Mouse (Mus musculus) thymus, adult 2 months (tissue): ENCODE results near the gene 2810004N23Rik. TPM values are rescaled to one million over a fixed set of nuclear protein-coding genes. Genes with fewer than 3 reads are reported as not detected.

Experiments
- DNase-seq: peaks from one replicate; pipeline ENCODE4 v3.0.0; 2021
- H3K27ac ChIP-seq: fragments of 200-500 bp; 2 replicates; pipeline ENCODE4 v1.5.1; 2012; ENCODE audit warnings: low read length, control low read depth; ENCODE audit not compliant: control insufficient read depth, insufficient read depth
- H3K27me3 ChIP-seq: fragments of 200-500 bp; 2 replicates; pipeline ENCODE4 v1.6.1; 2012; ENCODE audit warnings: mild to moderate bottlenecking, low read length, moderate library complexity, mixed read lengths; ENCODE audit not compliant: control insufficient read depth, insufficient read depth
- H3K36me3 ChIP-seq: fragments of 200-500 bp; 2 replicates; pipeline ENCODE4 v1.6.1; 2012; ENCODE audit warnings: mild to moderate bottlenecking, low read length, moderate library complexity; ENCODE audit not compliant: control insufficient read depth, insufficient read depth
- H3K4me1 ChIP-seq: fragments of 200-500 bp; replicated peaks from 2 replicates; pipeline ENCODE4 v1.6.1; 2012; ENCODE audit warnings: low read length; ENCODE audit not compliant: control insufficient read depth, insufficient read depth
- H3K4me3 ChIP-seq: fragments of 200-500 bp; 2 replicates; pipeline ENCODE4 v1.5.1; 2012; ENCODE audit warnings: mild to moderate bottlenecking, low read length, control low read depth, moderate library complexity; ENCODE audit not compliant: control insufficient read depth, insufficient read depth
- CTCF ChIP-seq: fragments of 200-500 bp; IDR thresholded peaks from 2 replicates; pipeline ENCODE4 v1.5.1; 2012; ENCODE audit warnings: mild to moderate bottlenecking, control low read depth, low read length, moderate library complexity, borderline replicate concordance; ENCODE audit not compliant: control insufficient read depth, poor library complexity, insufficient read depth; ENCODE audit errors: extremely low read depth
- POLR2A ChIP-seq: fragments of 200-500 bp; IDR thresholded peaks from 2 replicates; pipeline ENCODE4 v1.6.1; 2012; ENCODE audit warnings: mild to moderate bottlenecking, low read length, control low read depth, moderate library complexity; ENCODE audit not compliant: control insufficient read depth, poor library complexity, insufficient read depth; ENCODE audit errors: extremely low read depth
- WGBS: fragments of 180-500 bp; shearing (Covaris S2); methylation state at CpG from one replicate; pipeline ENCODE4 v1.1.7; 2018; 5-methylcytosine and 5-hydroxymethylcytosine counted together
- polyA plus RNA-seq: library from polyadenylated mRNA; depleted of rRNA; stranded (reverse); fragments of >200 nt; gene quantifications from 2 replicates; pipeline ENCODE4 v1.2.3, GENCODE M21; 2012

The 2810004N23Rik gene
- polyA plus RNA-seq, 1 experiment: 18.7 TPM

GRCm38 (mm10) chr8:124830050-124830449 lies 32.9 kb downstream of the 2810004N23Rik start:
- no peak for TF ChIP-seq POLR2A
- no peak for TF ChIP-seq CTCF
- WGBS: 72% methylated on average over 13 of the region's 13 CpGs
- DNase-seq: no peak
- no peak overlapping the region for H3K4me3 ChIP-seq
- H3K27me3 ChIP-seq: no peaks in the 10 kb centered on the region
- H3K36me3 ChIP-seq: no peaks in the 10 kb centered on the region
- no peaks in the 10 kb centered on the region for H3K4me1 ChIP-seq
- H3K27ac ChIP-seq: no peak overlapping the region

DNA sequence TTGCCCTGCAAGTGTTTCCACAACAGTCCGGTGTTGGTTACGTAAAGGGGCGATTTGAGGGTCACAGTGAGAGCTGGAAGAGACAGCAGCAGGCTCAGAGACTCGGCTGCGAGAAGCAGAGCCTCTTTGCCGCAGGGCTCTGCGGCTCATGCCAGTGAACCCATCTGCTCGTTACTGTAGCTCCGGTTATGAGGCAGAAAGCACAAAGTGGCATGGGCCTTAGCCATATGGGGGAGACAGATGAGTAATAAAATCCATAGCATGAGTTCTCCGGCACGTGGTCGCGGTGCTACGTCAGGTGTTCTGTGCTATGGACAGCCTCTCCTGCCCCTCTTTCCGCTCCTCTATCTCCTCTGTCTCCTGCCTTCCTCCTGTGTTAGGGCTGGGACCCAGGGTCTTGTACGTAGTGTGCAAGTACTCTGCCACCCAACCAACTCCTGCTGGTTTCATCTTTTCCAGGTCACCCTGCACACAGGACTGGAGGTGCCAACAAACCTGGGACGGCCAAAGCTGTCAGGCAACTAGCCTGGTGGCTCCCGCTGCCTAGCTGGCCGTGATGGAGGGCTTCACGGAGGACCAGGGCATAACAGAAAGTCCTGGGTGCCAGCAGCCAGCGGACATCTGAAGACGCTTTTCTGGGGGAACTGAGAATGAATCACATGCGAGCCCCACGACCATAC lies 34.2 kb downstream of the 2810004N23Rik start:
- Histone ChIP-seq H3K36me3 (no peaks in the 10 kb centered on the region), H3K4me1 (no peaks in the 10 kb centered on the region), H3K27ac (no peak overlapping the region), H3K4me3 (no peak overlapping the region), H3K27me3 (no peaks in the 10 kb centered on the region)
- DNase-seq: no peak
- WGBS: 90% methylated on average over 24 of the region's 24 CpGs
- TF ChIP-seq POLR2A: no peak
- TF ChIP-seq CTCF: no peak

GRCm38 (mm10) chr8:124827387-124827786 lies 35.5 kb downstream of the 2810004N23Rik start:
- H3K27ac ChIP-seq: no peak overlapping the region

GRCm38 (mm10) chr8:124826658-124827057 lies 36.3 kb downstream of the 2810004N23Rik start:
- Histone ChIP-seq H3K4me3 (no peak overlapping the region), H3K36me3 (no peaks in the 10 kb centered on the region), H3K27me3 (no peaks in the 10 kb centered on the region), H3K4me1 (no peaks in the 10 kb centered on the region), H3K27ac (no peak overlapping the region)
- no peak for TF ChIP-seq CTCF
- TF ChIP-seq POLR2A: no peak
- no peak for DNase-seq
- 45% methylated on average over 7 of the region's 7 CpGs for WGBS

More at GRCm38 (mm10) chr8:124827387-124827786, 35.5 kb downstream of the 2810004N23Rik start:
- Histone ChIP-seq H3K4me1 (no peaks in the 10 kb centered on the region), H3K36me3 (no peaks in the 10 kb centered on the region), H3K27me3 (no peaks in the 10 kb centered on the region), H3K4me3 (no peak overlapping the region)
- WGBS: 4% methylated on average over 5 of the region's 5 CpGs
- TF ChIP-seq POLR2A (no peak), CTCF (peak; percentile 68; the same call in 1 of the 2 replicates)
- peak; percentile 50 for DNase-seq

GRCm38 (mm10) chr8:124823497-124823896 lies 39.4 kb downstream of the 2810004N23Rik start:
- 82% methylated on average over 6 of the region's 6 CpGs for WGBS
- no peaks in the 10 kb centered on the region for H3K27me3 ChIP-seq
- no peak for DNase-seq
- H3K4me3 ChIP-seq: no peak overlapping the region
- H3K27ac ChIP-seq: no peak overlapping the region
- no peaks in the 10 kb centered on the region for H3K4me1 ChIP-seq
- TF ChIP-seq POLR2A (no peak), CTCF (no peak)
- H3K36me3 ChIP-seq: no peaks in the 10 kb centered on the region

- Histone ChIP-seq H3K27ac (no peak overlapping the region), H3K4me1 (no peaks in the 10 kb centered on the region), H3K27me3 (no peaks in the 10 kb centered on the region), H3K36me3 (no peaks in the 10 kb centered on the region), H3K4me3 (no peak overlapping the region)
- 83% methylated on average over 11 of the region's 11 CpGs for WGBS
- DNase-seq: no peak
- no peak for TF ChIP-seq CTCF
- no peak for TF ChIP-seq POLR2A
Measured at GRCm38 (mm10) chr8:124820125-124820524, 42.8 kb downstream of the 2810004N23Rik start.
